Mouse (Mus musculus): ENCODE measurements at regions not wholly inside any gene's neighbourhood (a gene's known extent, or its start where the extent isn't known, plus 50 kb on each side); places are given as distances from the start of the nearest gene placed in this dataset.
A peak's percentile ranks its signal among the peaks of the same experiment; 100 is the strongest.
"Not testable (repeated sequence)": the region's sequence is repeated elsewhere in the genome, so short reads cannot be mapped to it uniquely, and the experiment has no call there.

- DNase-seq (ENCODE audit: low spot score in 2 of 2): no peak
These were observed 52.1 kb upstream of the Map3k1 start for GRCm38 (mm10) chr13:111860931-111861330.

- no peak for DNase-seq (ENCODE audit: low spot score in 2 of 2)
These were observed 53.5 kb upstream of the Map3k1 start for GRCm38 (mm10) chr13:111862316-111862715.

- no peak for DNase-seq (ENCODE audit: low spot score in 2 of 2)
These were observed 57.2 kb upstream of the Map3k1 start for GRCm38 (mm10) chr13:111865956-111866355.

- no peak for DNase-seq (ENCODE audit: low spot score in 2 of 2)
These were observed 58.5 kb upstream of the Map3k1 start for GRCm38 (mm10) chr13:111867261-111867660.

GRCm38 (mm10) chr13:111867763-111868725 is 59.3 kb upstream of the Map3k1 start:
- peak; percentile 33 to 36 for DNase-seq (ENCODE audit: low spot score in 2 of 2)

- no peak for DNase-seq (ENCODE audit: low spot score in 2 of 2)
These were observed 60.2 kb upstream of the Map3k1 start for GRCm38 (mm10) chr13:111868947-111869346.

- DNase-seq (ENCODE audit: low spot score in 2 of 2): no peak
These were observed 61.1 kb upstream of the Map3k1 start for GRCm38 (mm10) chr13:111869771-111870437.

GRCm38 (mm10) chr13:111870505-111870904 is 61.7 kb upstream of the Map3k1 start:
- no peak for DNase-seq (ENCODE audit: low spot score in 2 of 2)

GRCm38 (mm10) chr13:111871672-111872410 is 63.0 kb upstream of the Map3k1 start:
- DNase-seq (ENCODE audit: low spot score in 2 of 2): no peak

- no peak for DNase-seq (ENCODE audit: low spot score in 2 of 2)
These were observed 65.5 kb upstream of the Map3k1 start for GRCm38 (mm10) chr13:111874330-111874729.

GRCm38 (mm10) chr13:111876404-111876803 is 67.6 kb upstream of the Map3k1 start:
- DNase-seq (ENCODE audit: low spot score in 2 of 2): no peak

GRCm38 (mm10) chr13:111876847-111877246 is 68.1 kb upstream of the Map3k1 start:
- DNase-seq (ENCODE audit: low spot score in 2 of 2): no peak

GRCm38 (mm10) chr13:111883768-111884566 is 75.2 kb upstream of the Map3k1 start:
- DNase-seq (ENCODE audit: low spot score in 2 of 2): not testable (repeated sequence)

GRCm38 (mm10) chr13:111890792-111891191 is 82.0 kb upstream of the Map3k1 start:
- no peak for DNase-seq (ENCODE audit: low spot score in 2 of 2)

GRCm38 (mm10) chr13:111892141-111892540 is 83.3 kb upstream of the Map3k1 start:
- DNase-seq (ENCODE audit: low spot score in 2 of 2): no peak

GRCm38 (mm10) chr13:111893221-111893713 is 84.5 kb upstream of the Map3k1 start:
- no peak for DNase-seq (ENCODE audit: low spot score in 2 of 2)

GRCm38 (mm10) chr13:111894804-111895478 is 86.1 kb upstream of the Map3k1 start:
- no peak for DNase-seq (ENCODE audit: low spot score in 2 of 2)

GRCm38 (mm10) chr13:111896279-111896678 is 87.5 kb upstream of the Map3k1 start:
- no peak for DNase-seq (ENCODE audit: low spot score in 2 of 2)

GRCm38 (mm10) chr13:111903361-111903760 is 94.6 kb upstream of the Map3k1 start:
- DNase-seq (ENCODE audit: low spot score in 2 of 2): no peak

GRCm38 (mm10) chr13:111903931-111904330 is 95.1 kb upstream of the Map3k1 start:
- DNase-seq (ENCODE audit: low spot score in 2 of 2): no peak
